Comparison of ENCODE assay signal across 11 mouse cellular contexts in the genomic region with DNA sequence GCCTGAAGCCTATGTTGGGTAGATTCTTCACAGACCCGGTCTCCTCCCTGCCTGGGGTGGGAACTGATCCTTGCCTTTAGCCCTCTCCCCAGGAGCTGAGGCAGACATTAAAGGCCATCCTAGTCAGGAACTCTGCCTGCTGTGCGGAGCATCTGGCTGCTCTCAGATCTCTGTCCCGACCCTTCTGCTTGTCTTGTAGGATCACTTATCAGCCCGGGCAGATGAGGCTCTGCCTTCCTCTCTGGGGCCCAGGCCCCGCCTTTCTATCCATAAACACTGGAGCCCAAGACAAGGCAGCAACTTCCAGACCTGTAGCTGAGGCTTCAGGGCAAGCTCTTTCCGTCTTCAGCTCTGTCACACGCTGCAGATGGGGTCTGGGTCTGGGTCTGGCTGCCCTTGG. TPM values are rescaled to one million over a fixed set of nuclear protein-coding genes. Genes with fewer than 3 reads are reported as not detected.
A peak's percentile ranks its signal among the peaks of the same experiment; 100 is the strongest.
DNase-seq lines count a peak whose midpoint lies in the region; ATAC-seq and TF ChIP-seq lines count a peak whose summit lies in the region.
"Had no signal": no experiment of that assay in that cellular context is flagged by ENCODE, and none has a peak within 500 bp of the region (broad histone marks: within the 10 kb centered on the region; RNA-seq: fewer than 3 reads in every experiment).

No protein-coding gene starts in this region.

- WGBS in heart, embryonic 10.5 days = 13% methylated on average over 7 of the region's 7 CpGs
- WGBS in neural tube, embryonic 11.5 days = 17% methylated on average over 7 of the region's 7 CpGs
- WGBS in hindbrain, postnatal 0 days = 28% methylated on average over 7 of the region's 7 CpGs
- 35% methylated on average over 7 of the region's 7 CpGs for WGBS in stomach, embryonic 15.5 days

- H3K9ac ChIP-seq in neural tube, embryonic 11.5 days (ENCODE audit: low read length) = no peak overlapping the region
- H3K9ac ChIP-seq in hindbrain, postnatal 0 days (replicated peaks; ENCODE audit: low read length) = no peak overlapping the region
- H3K9ac ChIP-seq in stomach, embryonic 15.5 days = no peak overlapping the region

- H3K36me3 ChIP-seq in heart, embryonic 10.5 days = no peaks in the 10 kb centered on the region
- H3K36me3 ChIP-seq in neural tube, embryonic 11.5 days (ENCODE audit: control insufficient read depth, insufficient read depth, low read length) = no peaks in the 10 kb centered on the region
- no peaks in the 10 kb centered on the region for H3K36me3 ChIP-seq in hindbrain, postnatal 0 days (ENCODE audit: insufficient read depth, low read length)
- H3K36me3 ChIP-seq in stomach, embryonic 15.5 days = no peaks in the 10 kb centered on the region

- DNase-seq in heart, embryonic 10.5 days (ENCODE audit: low spot score) = peak; percentile 89
- no peak for DNase-seq in heart, postnatal 25 days (ENCODE audit: low spot score)
- no peak for DNase-seq in neural tube, embryonic 11.5 days (ENCODE audit: low spot score)
- DNase-seq in neural tube, embryonic 10.5 days (ENCODE audit: extremely low spot score, low spot score) = no peak
- no peak for DNase-seq in hindbrain, postnatal 0 days (ENCODE audit: low spot score)
- no peak for DNase-seq in MN1 (ENCODE audit: low spot score)
- DNase-seq in gastrocnemius, postnatal 36 days = no peak
- DNase-seq: adrenal gland, adult 2 months; kidney, postnatal 4 days; thymus, adult 18-20 months had no signal

- H3K4me1 ChIP-seq in heart, embryonic 10.5 days = peaks cover 40% of the 10 kb centered on the region
- H3K4me1 ChIP-seq in neural tube, embryonic 11.5 days (ENCODE audit: control insufficient read depth, insufficient read depth, low read length) = no peaks in the 10 kb centered on the region
- no peaks in the 10 kb centered on the region for H3K4me1 ChIP-seq in hindbrain, postnatal 0 days (ENCODE audit: insufficient read depth, low read length)
- 0 out of 2 replicates have a peak, but pooled peaks cover 5% of the 10 kb centered on the region for H3K4me1 ChIP-seq in stomach, embryonic 15.5 days

- no peak for ATAC-seq in neural tube, embryonic 11.5 days (ENCODE audit: insufficient read depth, low FRiP score, low TSS enrichment)
- ATAC-seq in hindbrain, postnatal 0 days = peak; percentile 47; the same call in 1 of the 2 replicates
- peak; percentile 94 for ATAC-seq in stomach, embryonic 15.5 days (ENCODE audit: insufficient read depth, low FRiP score, low read depth)

- H3K27ac ChIP-seq in heart, embryonic 10.5 days = peak overlapping the region; percentile 64
- H3K27ac ChIP-seq in neural tube, embryonic 11.5 days (ENCODE audit: low read depth, low read length) = peak overlapping the region; percentile 56; the same call in 1 of the 2 replicates
- no peak overlapping the region for H3K27ac ChIP-seq in hindbrain, postnatal 0 days
- no peak overlapping the region for H3K27ac ChIP-seq in stomach, embryonic 15.5 days

- intact Hi-C loops in heart, postnatal 25 days (cut with DNase I) = loop anchor here (5.0 kb wide), 1 partner anchor 35 kb away; no protein-coding TSS in a partner anchor
- intact Hi-C loops in gastrocnemius, postnatal 36 days (cut with DNase I) = no loop called here

- no peak overlapping the region for H3K4me2 ChIP-seq in neural tube, embryonic 11.5 days (ENCODE audit: low read depth)
- no peak overlapping the region for H3K4me2 ChIP-seq in hindbrain, postnatal 0 days (ENCODE audit: low read depth, low read length)
- no peak overlapping the region for H3K4me2 ChIP-seq in stomach, embryonic 15.5 days

- H3K9me3 ChIP-seq in heart, embryonic 10.5 days = no peaks in the 10 kb centered on the region
- no peaks in the 10 kb centered on the region for H3K9me3 ChIP-seq in neural tube, embryonic 11.5 days (ENCODE audit: control insufficient read depth, low read length)
- no peaks in the 10 kb centered on the region for H3K9me3 ChIP-seq in hindbrain, postnatal 0 days (ENCODE audit: low read length)
- H3K9me3 ChIP-seq in stomach, embryonic 15.5 days = no peaks in the 10 kb centered on the region

- 0 out of 2 replicates have a peak overlapping the region, but pooled peaks have one; percentile 1 for H3K4me3 ChIP-seq in heart, embryonic 10.5 days
- H3K4me3 ChIP-seq in neural tube, embryonic 11.5 days (ENCODE audit: low read depth, low read length) = no peak overlapping the region
- no peak overlapping the region for H3K4me3 ChIP-seq in hindbrain, postnatal 0 days (ENCODE audit: low read length)
- no peak overlapping the region for H3K4me3 ChIP-seq in stomach, embryonic 15.5 days (replicated peaks)

- peaks cover 32% of the 10 kb centered on the region for H3K27me3 ChIP-seq in heart, embryonic 10.5 days (ENCODE audit: insufficient read depth, poor library complexity, severe bottlenecking)
- H3K27me3 ChIP-seq in neural tube, embryonic 11.5 days (ENCODE audit: control insufficient read depth, insufficient read depth, low read length) = peaks cover 3% of the 10 kb centered on the region; the same call in 1 of the 2 replicates
- H3K27me3 ChIP-seq in hindbrain, postnatal 0 days (ENCODE audit: insufficient read depth, low read length) = no peaks in the 10 kb centered on the region
- H3K27me3 ChIP-seq in stomach, embryonic 15.5 days (replicated peaks) = no peaks in the 10 kb centered on the region

- TF ChIP-seq CTCF in hindbrain, postnatal 0 days (IDR thresholded peaks at IDR 0.05; ENCODE audit: low read depth) = no peak

RNA-seq across cellular contexts. Expression of a gene that starts 28.8 kb away (rescaled TPM):
- 47.2 and 50.2 TPM in 2 replicates for polyA plus RNA-seq in heart, embryonic 10.5 days (2016; fragmentation: Nextera tagmentation; extraction: Ambion mirVana)
- total RNA-seq in heart, postnatal 25 days (2021) = 10 to 100 TPM; 64.3 to 67.1 TPM
- polyA plus RNA-seq in neural tube, embryonic 11.5 days (2014; fragmentation: Nextera tagmentation; extraction: Ambion mirVana) = 33.4 and 34.4 TPM in 2 replicates
- total RNA-seq in hindbrain, postnatal 0 days (2014; rRNA removed) = 14.0 and 17.6 TPM in 2 replicates
- 9.9 and 11.7 TPM in 2 replicates for polyA plus RNA-seq in hindbrain, postnatal 0 days (2015; fragmentation: Nextera tagmentation; extraction: Ambion mirVana)
- polyA plus RNA-seq in stomach, embryonic 15.5 days (2015; fragmentation: Nextera tagmentation; extraction: Ambion mirVana) = 41.3 and 45.9 TPM in 2 replicates
- total RNA-seq in gastrocnemius, postnatal 36 days (2021) = 10 to 100 TPM; 17.2 to 17.4 TPM

Comparison
In these comparisons a context has a peak if more than half of its experiments do, and no peak if none do; other contexts are left out.
1. H3K27ac ChIP-seq: peak in heart, embryonic 10.5 days (single experiment) and neural tube, embryonic 11.5 days (single experiment); none in hindbrain, postnatal 0 days (single experiment) and stomach, embryonic 15.5 days (single experiment).